Mouse (Mus musculus): ENCODE measurements at regions not wholly inside any gene's neighbourhood (a gene's known extent, or its start where the extent isn't known, plus 50 kb on each side); places are given as distances from the start of the nearest gene placed in this dataset.
A peak's percentile ranks its signal among the peaks of the same experiment; 100 is the strongest.

GRCm38 (mm10) chr11:65372309-65372811 lies 102.6 kb upstream of the Myocd start:
- WGBS = 61% methylated on average over 9 of the region's 9 CpGs
- Histone ChIP-seq H3K9me3 (ENCODE audit: low read length) (no peaks in the 10 kb centered on the region; the same call in 1 of the 2 replicates), H3K36me3 (ENCODE audit: insufficient read depth, low read length) (no peaks in the 10 kb centered on the region), H3K9ac (replicated peaks; ENCODE audit: low read length) (no peak overlapping the region), H3K4me3 (ENCODE audit: low read length) (no peak overlapping the region), H3K27me3 (ENCODE audit: insufficient read depth, low read length) (no peaks in the 10 kb centered on the region), H3K27ac (ENCODE audit: low read length) (no peak overlapping the region), H3K4me1 (ENCODE audit: insufficient read depth, low read length) (0 out of 2 replicates have a peak, but pooled peaks cover 6% of the 10 kb centered on the region), H3K4me2 (replicated peaks; ENCODE audit: low read depth, low read length) (no peak overlapping the region)
- ATAC-seq (ENCODE audit: low FRiP score, low TSS enrichment) = no peak

GRCm38 (mm10) chr11:65367825-65368224 lies 98.0 kb upstream of the Myocd start:
- no peaks in the 10 kb centered on the region for H3K36me3 ChIP-seq (ENCODE audit: insufficient read depth, low read length)
- 64% methylated on average over 5 of the region's 5 CpGs for WGBS
- H3K4me3 ChIP-seq (ENCODE audit: low read length) = no peak overlapping the region
- H3K4me1 ChIP-seq (ENCODE audit: insufficient read depth, low read length) = 0 out of 2 replicates have a peak, but pooled peaks cover 6% of the 10 kb centered on the region
- H3K9ac ChIP-seq (replicated peaks; ENCODE audit: low read length) = no peak overlapping the region
- H3K4me2 ChIP-seq (replicated peaks; ENCODE audit: low read depth, low read length) = no peak overlapping the region
- H3K9me3 ChIP-seq (ENCODE audit: low read length) = no peaks in the 10 kb centered on the region; the same call in 1 of the 2 replicates
- no peaks in the 10 kb centered on the region for H3K27me3 ChIP-seq (ENCODE audit: insufficient read depth, low read length)
- ATAC-seq (ENCODE audit: low FRiP score, low TSS enrichment) = no peak
- H3K27ac ChIP-seq (ENCODE audit: low read length) = no peak overlapping the region

GRCm38 (mm10) chr11:65366677-65367370 lies 97.0 kb upstream of the Myocd start:
- Histone ChIP-seq H3K4me1 (ENCODE audit: insufficient read depth, low read length) (no peaks in the 10 kb centered on the region), H3K36me3 (ENCODE audit: insufficient read depth, low read length) (no peaks in the 10 kb centered on the region), H3K4me2 (replicated peaks; ENCODE audit: low read depth, low read length) (no peak overlapping the region), H3K27ac (ENCODE audit: low read length) (peak overlapping the region; percentile 35), H3K4me3 (ENCODE audit: low read length) (no peak overlapping the region), H3K9ac (replicated peaks; ENCODE audit: low read length) (no peak overlapping the region), H3K9me3 (ENCODE audit: low read length) (no peaks in the 10 kb centered on the region; the same call in 1 of the 2 replicates), H3K27me3 (ENCODE audit: insufficient read depth, low read length) (no peaks in the 10 kb centered on the region)
- 0 out of 2 replicates have a peak, but pooled peaks have one; percentile 42 for ATAC-seq (ENCODE audit: low FRiP score, low TSS enrichment)
- 46% methylated on average over 8 of the region's 8 CpGs for WGBS

DNA sequence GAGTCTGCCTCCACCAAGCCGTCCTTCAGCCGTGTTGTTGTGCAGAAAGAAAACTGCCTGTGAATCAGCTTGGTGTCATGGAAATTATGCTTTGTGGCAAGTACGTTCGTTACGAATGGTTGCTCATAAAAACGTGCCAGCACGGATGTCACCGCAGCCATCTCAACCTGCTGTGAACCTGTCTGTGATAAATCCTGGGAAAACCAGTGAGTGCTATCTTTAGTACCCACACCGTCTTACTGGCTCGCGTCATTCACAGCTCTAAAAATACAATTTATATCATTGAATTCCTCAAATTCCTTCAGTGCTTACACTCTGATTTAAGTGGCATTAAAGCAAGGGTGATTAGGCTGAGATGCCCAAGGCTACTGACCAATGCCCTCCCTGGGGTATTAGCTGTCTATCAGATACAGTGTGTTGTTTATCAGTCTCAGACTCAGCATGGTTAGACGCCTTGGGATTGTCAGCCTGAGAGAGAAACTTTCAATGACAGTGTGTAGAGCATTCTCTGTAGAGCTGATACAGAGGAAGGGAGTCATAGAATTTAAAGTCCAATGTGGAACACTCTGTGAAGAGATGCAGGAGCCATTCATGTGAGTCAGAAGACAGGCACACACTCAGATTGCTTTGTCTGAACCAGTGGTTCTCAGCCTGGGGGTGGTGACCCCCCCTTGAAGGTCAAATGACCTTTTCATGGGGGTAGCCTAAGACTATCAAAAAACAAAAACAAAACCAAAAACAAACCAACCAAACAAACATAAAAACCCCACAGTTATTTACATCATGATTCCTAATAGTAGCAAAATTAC lies 96.2 kb upstream of the Myocd start:
- Histone ChIP-seq H3K9me3 (ENCODE audit: low read length) (no peaks in the 10 kb centered on the region; the same call in 1 of the 2 replicates), H3K36me3 (ENCODE audit: insufficient read depth, low read length) (no peaks in the 10 kb centered on the region), H3K4me2 (replicated peaks; ENCODE audit: low read depth, low read length) (no peak overlapping the region), H3K27me3 (ENCODE audit: insufficient read depth, low read length) (no peaks in the 10 kb centered on the region), H3K4me1 (ENCODE audit: insufficient read depth, low read length) (no peaks in the 10 kb centered on the region), H3K4me3 (ENCODE audit: low read length) (no peak overlapping the region), H3K9ac (replicated peaks; ENCODE audit: low read length) (no peak overlapping the region), H3K27ac (ENCODE audit: low read length) (no peak overlapping the region)
- WGBS = 55% methylated on average over 12 of the region's 12 CpGs
- ATAC-seq (ENCODE audit: low FRiP score, low TSS enrichment) = no peak

DNA sequence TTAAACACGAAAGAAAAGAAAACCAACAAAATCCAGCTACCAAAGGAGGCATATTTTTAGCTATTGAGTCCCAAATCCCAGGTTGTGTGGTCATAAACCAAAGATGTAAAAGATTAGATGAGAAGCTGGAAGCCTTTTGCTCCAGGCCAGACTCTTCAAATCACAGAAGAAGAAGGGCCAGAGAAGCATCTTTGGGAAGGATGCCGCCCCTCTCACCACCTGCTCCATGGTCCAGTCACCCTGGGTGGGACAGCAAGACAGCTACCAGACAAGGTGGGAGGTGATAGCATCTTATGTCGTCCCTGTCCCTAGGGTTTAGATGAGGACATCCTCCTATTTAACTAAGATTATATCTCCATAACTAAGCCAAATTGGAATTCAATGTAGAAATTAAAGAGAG lies 95.1 kb upstream of the Myocd start:
- no peaks in the 10 kb centered on the region for H3K27me3 ChIP-seq (ENCODE audit: insufficient read depth, low read length)
- no peak overlapping the region for H3K4me3 ChIP-seq (ENCODE audit: low read length)
- H3K4me2 ChIP-seq (replicated peaks; ENCODE audit: low read depth, low read length) = no peak overlapping the region
- H3K4me1 ChIP-seq (ENCODE audit: insufficient read depth, low read length) = no peaks in the 10 kb centered on the region
- H3K36me3 ChIP-seq (ENCODE audit: insufficient read depth, low read length) = no peaks in the 10 kb centered on the region
- 87% methylated on average over 3 of the region's 3 CpGs for WGBS
- no peak overlapping the region for H3K27ac ChIP-seq (ENCODE audit: low read length)
- no peak overlapping the region for H3K9ac ChIP-seq (replicated peaks; ENCODE audit: low read length)
- no peak for ATAC-seq (ENCODE audit: low FRiP score, low TSS enrichment)
- no peaks in the 10 kb centered on the region for H3K9me3 ChIP-seq (ENCODE audit: low read length)

DNA sequence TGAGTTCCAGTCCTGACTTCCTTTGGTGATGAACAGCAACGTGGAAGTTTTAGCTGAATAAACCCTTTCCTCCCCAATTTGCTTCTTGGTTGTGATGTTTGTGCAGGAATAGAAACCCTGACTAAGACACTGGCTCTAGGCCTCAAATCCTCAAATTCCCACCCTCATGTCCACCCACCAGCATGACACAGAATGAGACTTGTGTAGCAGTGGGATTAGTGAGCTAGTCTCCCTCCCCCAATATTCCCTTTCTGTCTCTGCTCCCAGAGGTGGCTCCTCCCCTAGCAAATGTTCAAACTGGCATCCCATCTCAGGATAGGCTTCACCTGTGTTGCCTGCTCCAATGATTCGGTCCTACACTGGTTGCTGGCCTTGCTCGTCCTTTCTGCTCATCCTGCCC lies 94.1 kb upstream of the Myocd start:
- Histone ChIP-seq H3K9me3 (ENCODE audit: low read length) (no peaks in the 10 kb centered on the region), H3K27me3 (ENCODE audit: insufficient read depth, low read length) (no peaks in the 10 kb centered on the region), H3K27ac (ENCODE audit: low read length) (no peak overlapping the region), H3K9ac (replicated peaks; ENCODE audit: low read length) (no peak overlapping the region), H3K4me3 (ENCODE audit: low read length) (no peak overlapping the region), H3K4me1 (ENCODE audit: insufficient read depth, low read length) (no peaks in the 10 kb centered on the region), H3K4me2 (replicated peaks; ENCODE audit: low read depth, low read length) (no peak overlapping the region), H3K36me3 (ENCODE audit: insufficient read depth, low read length) (no peaks in the 10 kb centered on the region)
- 68% methylated on average over 3 of the region's 3 CpGs for WGBS
- ATAC-seq (ENCODE audit: low FRiP score, low TSS enrichment) = no peak

DNA sequence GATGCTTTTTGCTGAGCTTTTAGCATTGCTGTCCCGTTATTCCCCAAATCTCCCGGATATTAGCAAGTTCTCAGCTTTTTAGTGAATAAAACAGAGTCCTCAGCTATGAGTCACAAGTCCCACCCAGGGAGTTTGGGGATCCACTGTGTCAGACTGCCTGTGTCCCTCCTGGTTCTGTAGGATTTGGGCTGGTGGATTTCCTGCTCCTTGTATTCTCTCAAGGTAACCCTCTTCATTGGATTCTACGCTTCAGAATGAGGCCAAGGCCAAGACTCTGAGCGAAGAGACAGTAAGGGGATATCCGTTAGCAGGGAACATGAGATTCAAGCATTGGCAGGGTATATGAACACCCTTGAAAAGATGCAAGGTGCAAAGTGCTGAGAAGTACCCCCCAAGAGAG lies 90.9 kb upstream of the Myocd start:
- 87% methylated on average over 5 of the region's 5 CpGs for WGBS
- Histone ChIP-seq H3K4me2 (replicated peaks; ENCODE audit: low read depth, low read length) (no peak overlapping the region), H3K27me3 (ENCODE audit: insufficient read depth, low read length) (no peaks in the 10 kb centered on the region), H3K27ac (ENCODE audit: low read length) (no peak overlapping the region), H3K9me3 (ENCODE audit: low read length) (no peaks in the 10 kb centered on the region), H3K4me3 (ENCODE audit: low read length) (no peak overlapping the region), H3K4me1 (ENCODE audit: insufficient read depth, low read length) (no peaks in the 10 kb centered on the region), H3K9ac (replicated peaks; ENCODE audit: low read length) (no peak overlapping the region), H3K36me3 (ENCODE audit: insufficient read depth, low read length) (no peaks in the 10 kb centered on the region)
- no peak for ATAC-seq (ENCODE audit: low FRiP score, low TSS enrichment)

- WGBS = 78% methylated on average over 8 of the region's 8 CpGs
- H3K4me3 ChIP-seq (ENCODE audit: low read length) = no peak overlapping the region
- no peaks in the 10 kb centered on the region for H3K27me3 ChIP-seq (ENCODE audit: insufficient read depth, low read length)
- H3K27ac ChIP-seq (ENCODE audit: low read length) = no peak overlapping the region
- no peaks in the 10 kb centered on the region for H3K4me1 ChIP-seq (ENCODE audit: insufficient read depth, low read length)
- no peaks in the 10 kb centered on the region for H3K36me3 ChIP-seq (ENCODE audit: insufficient read depth, low read length)
- no peak overlapping the region for H3K4me2 ChIP-seq (replicated peaks; ENCODE audit: low read depth, low read length)
- ATAC-seq (ENCODE audit: low FRiP score, low TSS enrichment) = no peak
- no peak overlapping the region for H3K9ac ChIP-seq (replicated peaks; ENCODE audit: low read length)
- H3K9me3 ChIP-seq (ENCODE audit: low read length) = no peaks in the 10 kb centered on the region
These were observed 89.1 kb upstream of the Myocd start for GRCm38 (mm10) chr11:65358908-65359307.

GRCm38 (mm10) chr11:65352516-65352915 lies 82.7 kb upstream of the Myocd start:
- Histone ChIP-seq H3K9ac (replicated peaks; ENCODE audit: low read length) (no peak overlapping the region), H3K4me3 (ENCODE audit: low read length) (no peak overlapping the region), H3K36me3 (ENCODE audit: insufficient read depth, low read length) (no peaks in the 10 kb centered on the region), H3K27ac (ENCODE audit: low read length) (no peak overlapping the region), H3K4me2 (replicated peaks; ENCODE audit: low read depth, low read length) (no peak overlapping the region), H3K4me1 (ENCODE audit: insufficient read depth, low read length) (no peaks in the 10 kb centered on the region), H3K27me3 (ENCODE audit: insufficient read depth, low read length) (no peaks in the 10 kb centered on the region), H3K9me3 (ENCODE audit: low read length) (no peaks in the 10 kb centered on the region)
- no peak for ATAC-seq (ENCODE audit: low FRiP score, low TSS enrichment)
- WGBS = 77% methylated on average over 3 of the region's 3 CpGs

DNA sequence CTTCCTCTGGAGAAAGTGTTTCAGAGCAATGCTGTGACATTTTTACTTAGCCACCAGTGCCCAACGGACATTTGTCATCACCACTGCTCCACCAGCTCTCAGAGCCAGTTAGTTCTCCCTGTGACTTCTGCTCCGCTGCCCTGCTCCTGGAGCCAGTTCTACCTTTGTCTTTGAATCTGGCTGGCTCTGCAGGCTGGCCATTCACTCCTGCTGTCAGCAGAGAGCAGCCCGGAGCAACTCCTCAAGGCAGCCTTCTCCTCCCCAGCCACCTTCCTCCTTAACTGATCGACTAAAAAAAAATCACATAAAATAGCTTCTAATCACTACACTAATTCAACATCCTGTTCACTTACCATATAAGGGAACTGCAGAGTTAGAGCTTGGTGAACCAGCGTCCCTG lies 79.2 kb upstream of the Myocd start:
- no peak overlapping the region for H3K4me3 ChIP-seq (ENCODE audit: low read length)
- no peaks in the 10 kb centered on the region for H3K4me1 ChIP-seq (ENCODE audit: insufficient read depth, low read length)
- H3K36me3 ChIP-seq (ENCODE audit: insufficient read depth, low read length) = no peaks in the 10 kb centered on the region
- WGBS = 54% methylated on average over 5 of the region's 5 CpGs
- no peak overlapping the region for H3K9ac ChIP-seq (replicated peaks; ENCODE audit: low read length)
- H3K4me2 ChIP-seq (replicated peaks; ENCODE audit: low read depth, low read length) = no peak overlapping the region
- no peak overlapping the region for H3K27ac ChIP-seq (ENCODE audit: low read length)
- H3K9me3 ChIP-seq (ENCODE audit: low read length) = no peaks in the 10 kb centered on the region
- H3K27me3 ChIP-seq (ENCODE audit: insufficient read depth, low read length) = no peaks in the 10 kb centered on the region
- ATAC-seq (ENCODE audit: low FRiP score, low TSS enrichment) = no peak
